Mouse (Mus musculus) lung, postnatal 4 days (tissue): ENCODE results near the gene Mtg2.
A peak's percentile ranks its signal among the peaks of the same experiment; 100 is the strongest.

Experiments used
- DNase-seq, 2 experiments: peaks; one replicate each; pipeline ENCODE4 v3.0.0; 2021

Mtg2 gene

DNA sequence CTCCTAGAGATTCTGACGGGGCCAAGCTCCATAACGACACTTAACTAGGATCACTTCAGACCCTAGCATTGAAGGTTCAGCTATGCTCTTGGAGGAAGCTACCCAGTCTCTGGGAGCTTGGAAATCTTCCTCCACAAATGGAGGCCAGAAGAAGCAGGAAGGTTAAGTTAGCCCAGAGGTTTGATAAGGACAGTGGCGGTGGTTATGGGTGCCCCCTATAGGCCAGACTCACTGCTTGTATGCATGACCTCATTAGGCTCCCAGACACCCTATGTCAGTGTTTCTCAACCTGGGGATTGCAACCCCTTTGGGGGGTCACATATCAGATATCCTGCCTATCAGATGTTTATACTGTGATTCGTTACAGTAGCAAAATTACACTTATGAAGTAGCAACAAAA is 36.7 kb downstream of the Mtg2 start:
- DNase-seq: no peak

DNA sequence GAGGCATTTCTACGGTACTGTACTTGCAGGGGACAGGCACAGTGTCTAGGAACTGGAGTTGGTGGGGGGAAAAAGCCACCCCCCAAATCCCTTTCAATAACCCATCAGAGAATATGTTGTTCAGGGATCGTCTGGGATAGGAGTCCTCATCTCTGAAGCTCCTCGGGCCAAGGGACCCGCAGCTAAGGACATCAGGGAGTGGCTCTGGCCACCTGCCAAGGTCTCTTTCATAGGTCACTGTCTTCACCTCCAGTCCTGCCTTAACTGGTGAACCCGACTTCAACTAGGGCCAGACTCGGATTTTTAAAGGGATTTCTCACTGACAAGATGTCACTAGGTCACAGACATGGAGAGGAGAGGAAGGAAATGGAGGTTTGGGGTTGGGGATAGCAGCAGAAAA is 37.9 kb downstream of the Mtg2 start:
- peak in 1 of 2 experiments; percentile 24 for DNase-seq

DNA sequence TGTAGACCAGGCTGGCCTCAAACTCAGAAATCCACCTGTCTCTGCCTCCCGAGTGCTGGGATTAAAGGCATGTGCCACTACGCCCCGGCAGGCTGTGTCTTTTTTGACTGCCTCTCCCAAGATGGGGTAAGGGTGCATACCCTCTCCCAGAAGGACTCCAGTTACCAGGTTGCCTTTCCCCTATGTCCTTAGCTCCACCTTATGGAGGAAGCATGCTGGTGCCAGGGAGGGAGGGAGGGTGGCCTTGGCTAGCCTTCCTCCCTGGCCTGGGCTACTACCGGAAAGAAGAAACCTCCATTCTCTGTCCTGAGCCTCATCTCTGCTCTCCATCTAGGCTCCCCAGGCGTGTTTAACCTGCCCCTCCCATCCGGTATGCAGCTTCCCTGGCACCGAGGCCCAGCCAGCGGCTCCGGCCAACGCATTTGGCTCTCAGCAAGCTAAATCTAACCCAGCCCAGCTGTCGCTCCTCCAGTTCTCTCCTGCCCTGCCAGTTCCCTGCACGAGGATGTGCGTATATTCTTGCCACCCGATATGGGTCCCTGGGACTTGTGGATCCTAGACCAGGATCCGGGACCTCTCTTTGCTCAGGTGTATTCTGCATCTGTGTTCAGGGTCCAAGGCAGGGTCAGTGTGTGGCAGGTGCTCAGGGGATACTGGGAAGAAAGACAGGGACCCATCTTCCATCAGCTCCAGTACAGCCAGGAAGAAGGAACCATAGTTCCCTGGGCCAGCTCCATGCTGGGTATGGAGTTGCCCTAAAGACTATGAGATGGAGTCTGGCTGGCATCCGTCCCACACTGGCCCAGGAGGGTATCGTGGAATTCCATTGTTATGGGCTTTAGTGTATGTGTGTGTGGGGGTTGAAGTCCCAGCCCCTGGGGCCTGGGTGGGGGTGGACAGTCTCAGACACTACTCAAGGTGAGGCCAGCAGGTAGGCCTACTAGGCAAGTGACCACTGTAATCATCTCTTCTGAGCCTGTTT is 43.8 kb downstream of the Mtg2 start:
- DNase-seq: peak; percentile 70 to 87

DNA sequence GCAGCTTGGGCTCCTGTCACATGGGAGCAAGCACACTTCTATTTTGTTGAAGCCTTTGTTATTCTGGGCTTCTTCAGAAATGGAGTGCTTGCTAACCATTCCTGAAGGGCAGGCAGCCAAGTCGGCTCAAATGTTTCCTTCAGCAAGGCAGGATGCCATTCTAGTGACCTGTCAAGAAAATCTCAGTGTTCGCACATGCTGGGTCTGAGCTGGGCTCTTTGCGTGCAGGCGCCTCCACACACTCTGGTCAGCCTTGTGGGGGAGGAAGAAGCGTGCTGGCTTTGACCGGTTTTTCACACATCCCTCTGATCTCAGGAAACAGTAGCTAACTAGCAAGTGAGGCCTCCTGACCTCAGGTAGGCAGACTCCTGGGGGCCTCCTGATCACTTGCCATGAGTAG is 44.9 kb downstream of the Mtg2 start:
- peak; percentile 83 to 90 for DNase-seq

DNA sequence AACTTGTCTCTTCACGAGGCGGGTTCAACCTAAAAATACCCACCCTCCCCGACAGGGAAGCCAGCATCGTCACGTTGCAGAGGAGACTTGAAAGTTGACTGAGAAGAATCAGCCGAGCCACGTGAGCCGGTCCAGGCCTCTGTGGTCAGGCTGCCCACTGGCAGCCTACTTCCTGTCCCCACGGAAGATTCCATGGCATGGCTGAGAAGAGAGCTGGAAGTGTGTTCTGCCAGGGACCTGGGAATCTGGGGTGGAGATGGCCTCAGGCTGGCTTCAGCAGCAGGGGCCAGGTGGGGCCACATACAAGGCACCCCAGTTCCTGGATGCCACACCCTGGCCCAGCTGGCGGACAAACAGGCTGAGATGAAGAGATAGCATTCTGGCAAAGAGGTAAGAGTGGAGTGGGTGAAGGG is 45.7 kb downstream of the Mtg2 start:
- peak in 1 of 2 experiments; percentile 50 for DNase-seq

DNA sequence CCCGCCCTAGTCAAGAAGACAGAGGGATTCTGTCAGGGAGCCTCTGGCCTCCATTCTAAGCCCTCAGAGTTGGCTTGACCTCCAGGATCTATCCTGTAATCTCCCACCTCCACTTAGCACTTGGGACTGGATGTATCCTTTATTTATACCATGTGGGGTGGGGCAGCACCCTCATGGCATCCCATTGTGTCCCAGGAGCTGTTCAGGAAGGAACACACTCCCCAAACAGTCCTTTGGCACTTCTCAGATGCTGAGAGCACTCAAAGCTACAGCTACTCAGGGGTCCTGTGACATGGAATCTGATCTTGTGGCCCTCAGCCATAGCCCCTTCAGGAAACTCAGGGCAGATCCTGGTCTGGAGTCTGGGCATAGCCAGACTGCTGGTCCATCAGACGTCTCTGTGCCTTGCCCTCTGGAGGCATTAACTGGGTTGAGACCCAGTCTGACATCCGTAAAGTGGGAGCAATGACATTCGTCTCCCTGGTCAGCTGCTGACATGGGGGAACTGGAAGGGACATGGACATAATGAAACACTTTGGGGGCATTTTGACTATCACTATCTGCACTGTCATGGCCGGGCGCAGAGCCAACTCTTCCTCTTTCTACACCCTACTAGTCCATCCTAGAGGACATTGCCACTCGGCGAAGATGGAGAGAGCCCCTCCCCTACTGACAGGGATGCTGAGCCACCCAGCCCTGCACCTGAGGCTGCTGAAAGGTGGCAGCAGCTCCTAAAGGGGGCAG is 46.5 kb downstream of the Mtg2 start:
- DNase-seq: peak; percentile 37 to 65

DNA sequence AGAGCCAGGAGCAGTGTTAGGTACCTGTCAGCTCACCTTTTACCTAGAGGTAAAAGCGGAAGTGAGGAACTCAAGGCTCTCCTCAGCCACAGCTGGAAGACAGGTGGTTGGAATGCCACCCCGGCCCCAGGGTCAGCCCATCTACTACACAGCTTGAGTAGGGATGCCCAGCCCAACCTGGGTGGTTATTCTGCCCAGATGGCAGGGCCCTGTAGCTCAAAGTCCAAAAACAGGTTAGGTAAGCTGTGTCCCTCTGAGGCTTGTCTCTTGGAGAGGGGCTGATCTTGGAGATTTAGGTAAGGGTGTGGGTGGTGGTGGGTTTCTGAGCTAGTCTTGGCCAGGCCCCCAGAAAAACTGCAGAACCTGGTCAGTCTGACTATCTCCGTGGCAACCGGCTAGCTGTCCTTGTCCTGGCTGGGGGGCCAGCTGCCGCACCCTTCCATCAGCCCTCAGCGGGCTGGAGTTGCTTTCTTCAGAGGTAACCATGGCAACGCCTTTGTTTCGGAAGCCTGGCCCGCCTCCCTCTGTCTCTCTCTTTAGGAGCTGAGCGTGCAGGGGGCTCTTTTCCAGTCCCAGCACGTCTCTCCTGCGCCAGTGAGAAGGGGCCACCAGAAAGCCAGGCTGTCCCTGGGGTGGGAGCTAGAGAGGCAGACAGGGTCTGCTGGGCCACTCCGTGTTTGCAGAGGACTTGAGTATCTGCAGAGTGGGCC is 47.3 kb downstream of the Mtg2 start:
- peak; percentile 46 to 63 for DNase-seq

DNA sequence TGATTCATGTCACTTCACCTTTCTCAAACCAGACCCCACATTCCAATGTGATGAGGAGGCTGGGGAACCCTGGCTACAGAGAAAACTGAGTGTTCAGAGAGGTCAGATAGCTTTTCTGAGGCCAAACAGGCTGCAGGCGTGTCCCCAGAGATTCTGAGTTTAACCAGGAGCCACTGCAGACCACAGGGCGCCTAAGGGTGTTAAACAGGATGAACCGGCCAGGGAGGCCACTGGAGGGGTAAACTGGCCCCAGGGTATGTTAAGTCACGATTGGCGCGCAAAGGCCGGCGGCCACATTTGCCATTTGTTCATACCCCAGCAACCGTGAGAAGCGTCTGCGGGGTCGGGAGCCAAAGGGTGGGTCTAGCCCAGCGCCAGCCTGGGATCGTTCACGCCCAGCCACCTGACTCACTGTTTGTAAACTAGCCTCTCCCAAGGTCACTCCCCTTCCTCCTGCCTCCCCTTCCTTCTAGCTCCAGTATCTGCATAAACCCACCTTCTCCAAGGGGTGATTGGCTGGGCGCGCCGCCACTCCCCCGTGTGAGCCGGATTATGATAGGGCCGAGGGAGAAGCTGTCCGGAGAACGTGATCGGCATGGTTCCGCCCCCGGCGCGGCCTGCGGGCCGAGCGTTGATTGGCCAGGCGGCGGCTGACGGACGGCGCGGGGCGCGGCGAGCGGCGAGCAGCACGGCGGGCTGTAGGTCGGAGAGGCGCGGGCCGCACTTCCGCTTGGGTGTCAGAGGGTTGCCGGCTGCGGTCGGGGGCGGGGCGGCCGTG is 48.5 kb downstream of the Mtg2 start, which contains the start of gene Osbpl2:
Gene Osbpl2 (plus strand): TSS at position 646 of the 778 bp plus-strand sequence.
- peak; percentile 100 for DNase-seq

DNA sequence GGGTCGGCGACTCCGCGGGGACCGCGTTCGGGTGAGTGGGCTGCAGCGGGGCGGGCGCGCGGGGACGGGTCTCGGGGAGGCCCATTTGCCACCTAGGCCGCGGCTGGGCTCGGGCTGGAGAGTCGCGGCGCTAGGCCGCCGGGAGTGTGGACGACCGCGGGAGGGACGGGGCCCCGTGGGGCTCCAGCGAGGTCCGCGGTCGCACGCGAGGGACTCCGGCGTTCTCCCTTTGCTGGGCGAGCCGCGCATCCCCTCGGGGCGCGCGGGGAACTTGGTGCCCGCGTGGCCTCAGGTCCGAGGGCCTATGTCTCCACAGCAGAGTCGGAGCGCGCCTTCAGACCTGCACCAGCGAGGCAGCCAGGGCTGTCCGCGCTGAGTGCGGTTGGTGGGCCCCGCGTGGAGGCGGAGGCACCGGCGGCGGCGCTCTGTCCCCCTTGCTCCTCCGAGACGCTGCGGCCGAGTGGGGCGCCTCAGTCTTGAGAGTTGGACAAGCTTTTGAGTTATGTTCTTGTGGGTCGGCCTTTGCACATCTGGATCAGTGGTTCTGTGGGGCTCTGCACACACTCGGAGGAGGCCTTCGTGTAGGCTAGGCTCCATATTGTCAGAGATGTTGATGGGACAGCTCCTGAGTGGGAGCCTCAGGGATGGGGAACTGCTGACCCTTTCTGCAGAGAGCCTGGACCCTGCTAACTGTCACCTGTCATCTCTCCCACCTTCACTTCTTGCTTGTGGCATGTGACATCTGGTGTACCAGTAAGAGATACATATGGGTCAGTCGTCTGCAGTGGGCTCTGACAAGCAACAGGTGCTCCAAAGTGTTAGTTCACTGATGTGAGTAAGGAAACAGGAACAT is 49.3 kb downstream of the Mtg2 start:
- DNase-seq: no peak

DNA sequence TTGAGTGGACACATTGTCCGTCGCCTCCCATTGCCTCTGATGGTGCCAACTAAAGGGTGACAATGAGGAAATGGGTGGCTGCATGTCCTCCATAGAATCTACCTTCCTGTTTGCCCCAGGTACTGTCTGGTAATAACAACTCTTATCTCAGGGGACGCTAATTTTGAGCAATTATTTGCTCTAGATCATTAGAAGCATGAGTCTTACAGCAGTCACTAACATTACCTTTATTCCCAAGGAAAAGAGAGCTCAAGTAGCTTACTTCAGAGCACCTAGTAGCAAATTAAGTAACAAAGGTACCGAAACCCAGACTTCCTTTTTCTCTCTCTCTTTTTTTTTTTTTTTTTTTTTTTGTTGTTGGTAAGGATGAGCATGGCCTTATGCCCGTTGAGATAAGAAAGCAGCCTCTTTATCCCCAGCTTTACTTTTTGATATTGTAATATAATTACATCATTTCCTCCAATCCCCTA is 49.9 kb downstream of the Mtg2 start:
- DNase-seq: no peak

DNA sequence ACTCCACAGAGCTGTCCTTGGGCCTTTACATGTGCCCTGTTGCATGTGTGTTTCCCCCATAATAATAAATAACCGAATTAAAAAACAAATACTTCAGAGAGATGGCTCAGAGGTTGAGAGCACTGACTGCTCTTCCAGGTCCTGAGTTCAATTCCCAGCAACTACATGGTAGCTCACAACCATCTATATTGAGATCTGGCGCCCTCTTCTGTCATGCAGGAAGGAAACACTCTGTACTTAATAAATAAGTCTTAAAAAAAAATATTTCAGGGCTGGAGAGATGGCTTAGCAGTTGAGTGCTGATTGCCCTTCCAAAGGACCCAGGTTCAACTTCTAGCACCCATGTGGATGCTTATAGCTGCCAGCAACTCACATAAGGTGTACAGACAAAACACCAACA is 53.8 kb downstream of the Mtg2 start:
- no peak for DNase-seq

DNA sequence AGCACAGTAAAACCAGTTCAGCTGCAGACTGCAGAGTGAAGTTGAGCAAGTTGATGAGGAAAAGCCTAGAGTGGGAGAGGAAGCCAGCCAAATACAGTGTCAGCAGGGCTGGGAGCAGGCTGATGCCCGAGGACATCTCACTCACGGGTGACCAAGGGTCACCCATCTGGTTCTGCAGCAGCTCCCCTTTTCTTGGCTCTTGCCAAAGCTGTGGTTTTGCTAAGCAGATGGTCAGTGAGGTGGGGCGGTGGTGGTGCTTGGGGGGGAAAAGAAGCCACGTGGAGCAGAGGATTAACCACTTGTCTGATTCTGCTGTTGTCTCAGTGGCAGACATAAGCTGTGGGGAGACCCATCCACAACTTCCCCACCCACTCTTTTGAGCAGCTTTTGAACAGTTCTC is 55.8 kb downstream of the Mtg2 start:
- peak; percentile 40 to 81 for DNase-seq

DNA sequence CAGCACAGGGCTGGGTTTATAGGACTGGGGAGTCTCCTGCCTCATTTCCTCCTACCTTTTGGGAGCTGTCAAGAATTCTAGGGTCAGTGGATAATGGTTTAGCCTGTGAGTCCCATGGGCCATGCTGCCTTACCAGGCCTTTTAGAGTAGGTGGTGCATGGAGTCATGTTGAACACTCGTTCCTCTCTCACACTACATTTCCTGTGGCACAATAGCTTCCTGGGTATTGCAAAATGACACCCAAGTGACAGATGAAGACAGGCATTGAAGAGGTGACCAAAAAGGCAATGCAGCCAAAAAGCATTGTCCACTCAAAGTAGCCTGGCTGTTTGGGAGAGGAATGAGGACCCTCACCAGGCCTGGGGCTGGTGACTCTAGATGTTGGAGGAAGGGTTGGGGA is 57.3 kb downstream of the Mtg2 start:
- DNase-seq: no peak

DNA sequence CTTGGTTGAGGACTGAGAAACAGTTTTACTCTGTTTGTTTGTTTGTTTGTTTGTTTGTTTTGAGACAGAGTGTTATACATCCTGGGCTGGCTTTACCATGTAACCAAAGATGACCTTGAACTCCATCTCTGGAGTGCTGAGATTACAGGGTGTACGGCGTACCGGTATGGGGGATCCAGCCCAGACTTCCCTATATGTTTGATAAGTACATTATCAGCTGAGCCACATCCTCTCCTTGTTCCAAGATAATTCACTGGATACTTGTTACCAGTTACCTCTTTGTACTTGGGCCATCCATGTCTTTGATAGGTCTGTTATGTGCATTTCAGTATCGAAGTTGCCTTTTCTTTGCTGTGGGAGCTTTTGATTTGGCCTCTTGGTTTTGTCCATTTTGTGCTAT is 62.8 kb downstream of the Mtg2 start:
- no peak for DNase-seq

DNA sequence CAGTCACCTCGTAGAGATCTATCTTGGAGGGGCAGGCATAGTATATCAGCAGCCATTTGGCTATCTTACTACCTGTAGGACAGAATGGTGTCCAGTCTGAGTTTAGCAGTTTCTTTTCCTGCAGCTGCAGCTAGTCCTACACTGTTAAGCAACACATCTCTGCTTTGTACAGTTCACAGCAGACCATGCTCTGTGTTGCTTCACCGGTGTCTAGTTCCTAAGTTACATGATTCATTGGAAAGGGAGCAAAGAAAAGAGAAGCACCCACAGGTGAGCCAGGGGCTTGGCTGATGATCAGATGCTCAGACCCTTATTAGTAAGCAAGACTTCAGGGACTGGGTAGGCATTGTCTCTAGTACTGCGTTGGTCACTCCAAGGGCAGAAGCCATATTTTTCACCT is 63.5 kb downstream of the Mtg2 start:
- no peak for DNase-seq

DNA sequence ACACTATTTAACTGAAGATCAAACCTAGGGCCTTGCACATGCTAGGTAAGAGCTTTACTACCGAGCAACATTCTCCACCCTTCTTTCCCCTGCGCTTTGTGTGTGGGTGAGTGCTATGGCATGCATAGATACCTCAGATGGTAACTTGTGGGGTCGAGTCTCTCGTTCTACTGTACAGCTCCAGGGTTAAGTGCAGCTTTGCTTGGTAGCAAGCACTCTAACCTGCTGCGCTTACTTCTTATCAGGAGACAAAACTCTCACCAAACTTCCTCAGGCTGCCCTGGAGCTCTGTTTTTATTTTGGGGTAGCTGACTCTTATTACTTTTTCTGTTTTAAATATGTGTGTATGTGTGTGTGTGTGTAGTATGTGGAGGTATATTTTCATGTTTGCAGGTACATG is 65.0 kb downstream of the Mtg2 start:
- DNase-seq: no peak
